Mouse (Mus musculus) kidney, embryonic 15.5 days (tissue): ENCODE measurements at regions not wholly inside any gene's neighbourhood (a gene's known extent, or its start where the extent isn't known, plus 50 kb on each side); places are given as distances from the start of the nearest gene placed in this dataset.

Experiments used
- ATAC-seq: fragments of 200-750 bp; cut with Nextera tagmentation; replicated peaks from 2 replicates; pipeline ENCODE4 v1.8.0; 2017; ENCODE audit warnings: moderate TSS enrichment; ENCODE audit not compliant: low FRiP score
- H3K27ac ChIP-seq: fragments of 300-500 bp; sonication (generic); 2 replicates; pipeline ENCODE4 v1.5.1; 2015; ENCODE audit warnings: mild to moderate bottlenecking, inconsistent platforms
- H3K27me3 ChIP-seq: fragments of 300-500 bp; sonication (generic); 2 replicates; pipeline ENCODE4 v1.6.1; 2015; ENCODE audit warnings: inconsistent platforms
- H3K36me3 ChIP-seq: fragments of 300-500 bp; sonication (generic); 2 replicates; pipeline ENCODE4 v1.6.1; 2015; ENCODE audit warnings: inconsistent platforms
- H3K4me1 ChIP-seq: fragments of 300-500 bp; sonication (generic); 2 replicates; pipeline ENCODE4 v1.6.1; 2015; ENCODE audit warnings: inconsistent platforms
- H3K4me2 ChIP-seq: fragments of 300-500 bp; sonication (generic); 2 replicates; pipeline ENCODE4 v1.6.1; 2015; ENCODE audit warnings: moderate library complexity, mild to moderate bottlenecking, inconsistent platforms
- H3K4me3 ChIP-seq: fragments of 300-500 bp; sonication (generic); replicated peaks from 2 replicates; pipeline ENCODE4 v1.5.1; 2015; ENCODE audit warnings: mild to moderate bottlenecking, inconsistent platforms
- H3K9ac ChIP-seq: fragments of 300-500 bp; sonication (generic); 2 replicates; pipeline ENCODE4 v1.6.1; 2015; ENCODE audit warnings: mild to moderate bottlenecking, inconsistent platforms
- H3K9me3 ChIP-seq: fragments of 300-500 bp; sonication (generic); replicated peaks from 2 replicates; pipeline ENCODE4 v1.6.1; 2016; ENCODE audit warnings: inconsistent platforms
- WGBS: fragments of 180-500 bp; shearing (Covaris S2); methylation state at CpG from one replicate; pipeline ENCODE4 v1.1.7; 2015; ENCODE audit warnings: mixed read lengths; 5-methylcytosine and 5-hydroxymethylcytosine counted together

- Histone ChIP-seq H3K4me3 (no peak overlapping the region), H3K9ac (no peak overlapping the region), H3K27me3 (no peaks in the 10 kb centered on the region), H3K4me1 (no peaks in the 10 kb centered on the region), H3K27ac (no peak overlapping the region), H3K4me2 (no peak overlapping the region), H3K9me3 (no peaks in the 10 kb centered on the region), H3K36me3 (no peaks in the 10 kb centered on the region)
- ATAC-seq, result peak; percentile 75
- WGBS, result 52% methylated on average over 4 of the region's 4 CpGs
Measured at GRCm38 (mm10) chrX:144075241-144075640, 78.3 kb upstream of the A730046J19Rik start.

- Histone ChIP-seq H3K9ac (no peak overlapping the region), H3K9me3 (no peaks in the 10 kb centered on the region), H3K4me1 (no peaks in the 10 kb centered on the region), H3K4me2 (no peak overlapping the region), H3K4me3 (no peak overlapping the region), H3K27ac (no peak overlapping the region), H3K36me3 (no peaks in the 10 kb centered on the region), H3K27me3 (no peaks in the 10 kb centered on the region)
- ATAC-seq, result no peak
- WGBS, result 9% methylated on average over 1 of the region's 1 CpGs
Measured at GRCm38 (mm10) chrX:144081146-144081545, 72.3 kb upstream of the A730046J19Rik start.

GRCm38 (mm10) chrX:144098200-144098599 lies 55.3 kb upstream of the A730046J19Rik start:
- no peak overlapping the region for H3K27ac ChIP-seq
- H3K9me3 ChIP-seq, result no peaks in the 10 kb centered on the region
- H3K4me2 ChIP-seq, result no peak overlapping the region
- H3K27me3 ChIP-seq, result peaks cover 16% of the 10 kb centered on the region
- WGBS, result 36% methylated on average over 3 of the region's 3 CpGs
- no peak overlapping the region for H3K4me3 ChIP-seq
- H3K36me3 ChIP-seq, result no peaks in the 10 kb centered on the region
- ATAC-seq, result no peak
- no peak overlapping the region for H3K9ac ChIP-seq
- no peaks in the 10 kb centered on the region for H3K4me1 ChIP-seq
